Mouse (Mus musculus) forebrain, embryonic 13.5 days (tissue): ENCODE results near the gene Atp6v1fnb. TPM values are rescaled to one million over a fixed set of nuclear protein-coding genes. Genes with fewer than 3 reads are reported as not detected.
A peak's percentile ranks its signal among the peaks of the same experiment; 100 is the strongest.

ENCODE experiments used
- ATAC-seq: fragments of 200-750 bp; cut with Nextera tagmentation; 2 replicates; pipeline ENCODE4 v1.8.0; 2017
- H3K27ac ChIP-seq: fragments of 300-500 bp; sonication (generic); 2 replicates; pipeline ENCODE4 v1.5.1; 2015; ENCODE audit warnings: inconsistent platforms, mild to moderate bottlenecking, moderate library complexity
- H3K27me3 ChIP-seq: fragments of 300-500 bp; sonication (generic); 2 replicates; pipeline ENCODE4 v1.6.1; 2015; ENCODE audit warnings: mild to moderate bottlenecking, inconsistent platforms
- H3K36me3 ChIP-seq: fragments of 300-500 bp; sonication (generic); 2 replicates; pipeline ENCODE4 v1.6.1; 2015; ENCODE audit warnings: mild to moderate bottlenecking, inconsistent platforms; ENCODE audit not compliant: poor library complexity, severe bottlenecking
- H3K4me1 ChIP-seq: fragments of 300-500 bp; sonication (generic); 2 replicates; pipeline ENCODE4 v1.6.1; 2015; ENCODE audit warnings: inconsistent platforms
- H3K4me2 ChIP-seq: fragments of 300-500 bp; sonication (generic); 2 replicates; pipeline ENCODE4 v1.6.1; 2015; ENCODE audit warnings: inconsistent platforms, mild to moderate bottlenecking, moderate library complexity
- H3K4me3 ChIP-seq: fragments of 300-500 bp; sonication (generic); 2 replicates; pipeline ENCODE4 v1.5.1; 2015; ENCODE audit warnings: mild to moderate bottlenecking, inconsistent platforms
- H3K9ac ChIP-seq: fragments of 300-500 bp; sonication (generic); 2 replicates; pipeline ENCODE4 v1.6.1; 2015; ENCODE audit warnings: mild to moderate bottlenecking, inconsistent platforms
- H3K9me3 ChIP-seq: fragments of 300-500 bp; sonication (generic); replicated peaks from 2 replicates; pipeline ENCODE4 v1.6.1; 2016; ENCODE audit warnings: inconsistent platforms
- WGBS: fragments of 180-500 bp; shearing (Covaris S2); methylation state at CpG from one replicate; pipeline ENCODE4 v1.1.7; 2015; 5-methylcytosine and 5-hydroxymethylcytosine counted together
- polyA plus RNA-seq: library from polyadenylated mRNA; unstranded; fragments of >200 nt; fragmentation: Nextera tagmentation; extraction: Ambion mirVana; gene quantifications from 2 replicates; pipeline ENCODE4 v1.2.1, GENCODE M21; 2015

Gene Atp6v1fnb
- 0.41 and 0.45 TPM in 2 replicates for polyA plus RNA-seq

DNA sequence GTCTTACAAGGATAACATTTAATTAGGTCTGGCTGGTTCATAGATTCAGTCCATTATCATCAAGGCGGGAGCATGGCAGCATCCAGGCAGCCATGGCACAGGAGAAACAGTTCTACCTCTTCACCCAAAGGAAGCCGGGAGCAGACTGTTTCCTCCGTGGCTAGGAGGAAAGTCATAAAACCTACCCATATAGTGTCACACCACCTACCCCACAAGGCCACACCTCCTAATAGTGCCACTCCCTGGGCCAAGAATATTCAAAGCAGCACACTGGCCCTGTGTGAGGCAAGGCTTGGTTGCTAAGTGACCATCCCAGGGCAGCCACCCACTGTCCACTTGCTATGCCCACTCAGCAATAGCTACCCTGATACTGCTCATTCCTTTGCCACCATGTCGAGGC lies at the start of gene Atp6v1fnb:
TSS of gene Atp6v1fnb (plus strand) at position 301 of the 400 bp plus-strand sequence.
- H3K27me3 ChIP-seq, result peaks cover 15% of the 10 kb centered on the region; the same call in 1 of the 2 replicates
- no peak within 1 kb of the TSS for H3K4me2 ChIP-seq
- peaks cover 21% of the 10 kb centered on the region for H3K36me3 ChIP-seq
- peaks cover 27% of the 10 kb centered on the region for H3K4me1 ChIP-seq
- H3K9me3 ChIP-seq, result no peaks in the 10 kb centered on the region
- WGBS, result 93% methylated on average over 4 of the region's 4 CpGs
- H3K4me3 ChIP-seq, result no peak within 1 kb of the TSS
- no peak within 1 kb of the TSS for H3K9ac ChIP-seq
- no peak for ATAC-seq
- no peak within 1 kb of the TSS for H3K27ac ChIP-seq

- Histone ChIP-seq H3K9me3 (no peaks in the 10 kb centered on the region), H3K4me1 (no peaks in the 10 kb centered on the region), H3K36me3 (peaks cover 4% of the 10 kb centered on the region; the same call in 1 of the 2 replicates), H3K4me2 (no peak overlapping the region), H3K27ac (no peak overlapping the region), H3K4me3 (no peak overlapping the region), H3K9ac (no peak overlapping the region), H3K27me3 (no peaks in the 10 kb centered on the region)
- WGBS, result 78% methylated on average over 8 of the region's 8 CpGs
- no peak for ATAC-seq
Observed at GRCm38 (mm10) chr6:29425118-29425517, 46.1 kb upstream of the Atp6v1fnb start.

GRCm38 (mm10) chr6:29426331-29426730 lies 44.9 kb upstream of the Atp6v1fnb start:
- no peak overlapping the region for H3K9ac ChIP-seq
- no peak overlapping the region for H3K4me3 ChIP-seq
- ATAC-seq, result no peak
- H3K9me3 ChIP-seq, result no peaks in the 10 kb centered on the region
- H3K4me1 ChIP-seq, result 0 out of 2 replicates have a peak, but pooled peaks cover under 1% of the 10 kb centered on the region
- 84% methylated on average over 6 of the region's 6 CpGs for WGBS
- H3K27ac ChIP-seq, result no peak overlapping the region
- no peaks in the 10 kb centered on the region for H3K36me3 ChIP-seq
- peaks cover 9% of the 10 kb centered on the region; the same call in 1 of the 2 replicates for H3K27me3 ChIP-seq
- H3K4me2 ChIP-seq, result no peak overlapping the region

DNA sequence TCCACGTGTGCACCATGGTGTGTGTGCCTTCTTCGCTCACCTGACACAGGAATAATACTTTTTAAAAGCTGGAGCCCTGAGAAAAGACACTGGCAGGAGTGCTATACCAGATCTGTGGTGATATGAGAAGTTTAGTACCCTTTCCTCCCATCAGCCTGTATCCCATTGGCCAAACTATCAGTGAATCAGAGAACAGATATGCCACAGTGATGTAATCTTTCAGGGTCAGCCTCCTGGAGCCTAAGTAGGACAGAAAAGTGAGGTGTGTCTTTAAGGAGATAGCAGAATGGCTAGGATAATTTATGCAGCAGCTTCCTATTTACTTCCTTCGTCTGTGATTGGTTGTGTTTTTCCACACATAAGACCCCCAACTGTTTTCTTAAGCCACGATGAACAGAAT lies 43.1 kb upstream of the Atp6v1fnb start:
- H3K4me1 ChIP-seq, result peaks cover 16% of the 10 kb centered on the region
- no peak overlapping the region for H3K9ac ChIP-seq
- no peak overlapping the region for H3K27ac ChIP-seq
- no peak overlapping the region for H3K4me3 ChIP-seq
- H3K9me3 ChIP-seq, result no peaks in the 10 kb centered on the region
- H3K36me3 ChIP-seq, result no peaks in the 10 kb centered on the region
- ATAC-seq, result no peak
- H3K27me3 ChIP-seq, result peaks cover 27% of the 10 kb centered on the region
- H3K4me2 ChIP-seq, result no peak overlapping the region
- 61% methylated on average over 4 of the region's 4 CpGs for WGBS

DNA sequence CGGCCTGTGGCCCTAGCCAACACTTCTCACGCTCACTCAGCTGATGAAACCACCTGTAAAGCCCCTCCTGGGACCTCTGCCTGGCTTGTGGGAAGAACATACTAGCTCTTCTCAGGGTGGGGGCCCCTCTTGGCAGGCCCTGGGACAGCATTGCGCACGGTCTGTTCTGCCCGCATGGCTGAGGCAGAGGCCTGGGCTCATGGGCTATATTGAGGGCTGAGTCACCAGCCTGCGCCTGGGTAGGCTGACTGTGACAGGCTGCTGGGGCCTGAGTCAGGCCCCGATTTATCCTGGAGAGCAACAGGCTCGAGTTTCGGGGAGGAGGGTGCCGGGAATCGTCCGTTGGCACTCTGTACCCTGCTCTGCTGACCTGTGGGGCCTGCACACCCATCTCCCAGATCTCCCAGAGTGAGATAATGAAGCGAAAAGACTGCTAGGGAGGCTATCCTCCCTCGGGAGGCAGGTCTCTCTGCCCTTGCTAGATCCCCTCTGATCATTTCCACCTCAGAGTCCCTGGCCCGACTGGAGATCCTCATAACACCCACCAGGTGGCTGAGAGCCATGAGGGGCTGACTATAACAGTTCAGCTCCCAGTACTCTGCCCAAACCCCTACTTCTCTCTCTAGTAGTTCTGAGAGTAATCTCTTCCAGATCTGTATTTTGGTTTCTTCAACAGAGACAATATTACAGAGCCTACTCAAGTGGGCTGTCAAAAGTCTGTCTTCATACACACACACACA lies 40.4 kb upstream of the Atp6v1fnb start:
- no peaks in the 10 kb centered on the region for H3K9me3 ChIP-seq
- no peak overlapping the region for H3K4me2 ChIP-seq
- no peaks in the 10 kb centered on the region for H3K36me3 ChIP-seq
- peaks cover 53% of the 10 kb centered on the region for H3K27me3 ChIP-seq
- no peak for ATAC-seq
- H3K9ac ChIP-seq, result no peak overlapping the region
- 45% methylated on average over 15 of the region's 15 CpGs for whole genome bisulfite sequencing
- no peak overlapping the region for H3K4me3 ChIP-seq
- H3K27ac ChIP-seq, result no peak overlapping the region
- peaks cover 42% of the 10 kb centered on the region for H3K4me1 ChIP-seq

DNA sequence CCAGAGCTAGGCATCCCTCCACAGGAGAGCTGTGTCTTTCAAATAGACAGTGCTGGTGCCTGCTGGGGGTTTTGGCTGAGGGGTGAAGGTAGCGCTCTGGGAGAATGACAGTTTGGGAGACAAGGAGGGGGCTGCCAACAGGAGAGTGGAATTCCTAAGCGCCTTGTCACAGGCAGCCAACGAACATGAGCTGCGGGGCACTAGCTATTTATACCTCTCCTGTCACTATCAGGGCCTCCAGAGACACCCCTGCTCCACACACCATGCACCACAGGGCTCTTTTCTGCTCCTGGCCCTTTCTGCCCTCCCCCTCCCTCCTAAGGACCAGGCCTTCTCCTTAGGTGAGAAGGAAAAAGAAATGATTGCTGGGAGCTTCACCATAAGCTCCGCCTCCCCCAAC lies 39.8 kb upstream of the Atp6v1fnb start:
- ATAC-seq, result no peak
- H3K36me3 ChIP-seq, result no peaks in the 10 kb centered on the region
- no peak overlapping the region for H3K27ac ChIP-seq
- WGBS, result 19% methylated on average over 5 of the region's 5 CpGs
- H3K4me2 ChIP-seq, result no peak overlapping the region
- peaks cover 48% of the 10 kb centered on the region for H3K4me1 ChIP-seq
- H3K4me3 ChIP-seq, result no peak overlapping the region
- peaks cover 54% of the 10 kb centered on the region for H3K27me3 ChIP-seq
- no peak overlapping the region for H3K9ac ChIP-seq
- H3K9me3 ChIP-seq, result no peaks in the 10 kb centered on the region

DNA sequence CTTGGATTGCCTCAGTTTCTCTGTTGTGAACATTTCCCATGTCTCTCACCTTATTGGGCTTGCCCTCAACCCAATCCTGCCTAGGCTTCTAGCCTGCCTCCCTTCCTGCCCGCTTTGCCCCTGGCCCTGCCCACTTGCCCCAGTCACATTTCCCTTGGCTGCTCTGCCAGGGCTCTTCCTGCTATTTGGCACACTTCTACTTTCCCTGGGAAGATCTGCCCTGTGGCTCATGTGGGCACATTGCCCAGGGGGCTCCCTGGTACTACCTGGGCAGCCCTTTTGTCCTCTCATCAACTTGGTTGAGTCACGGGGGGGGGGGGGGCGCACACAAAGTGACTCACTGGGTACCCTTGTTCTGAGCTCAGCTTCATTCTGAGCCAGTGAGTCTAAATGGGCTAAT lies 39.1 kb upstream of the Atp6v1fnb start:
- Histone ChIP-seq H3K9me3 (no peaks in the 10 kb centered on the region), H3K27ac (no peak overlapping the region), H3K4me1 (peaks cover 51% of the 10 kb centered on the region), H3K36me3 (no peaks in the 10 kb centered on the region), H3K4me3 (no peak overlapping the region), H3K4me2 (no peak overlapping the region), H3K27me3 (peaks cover 54% of the 10 kb centered on the region), H3K9ac (no peak overlapping the region)
- 29% methylated on average over 3 of the region's 3 CpGs for WGBS
- no peak for ATAC-seq

DNA sequence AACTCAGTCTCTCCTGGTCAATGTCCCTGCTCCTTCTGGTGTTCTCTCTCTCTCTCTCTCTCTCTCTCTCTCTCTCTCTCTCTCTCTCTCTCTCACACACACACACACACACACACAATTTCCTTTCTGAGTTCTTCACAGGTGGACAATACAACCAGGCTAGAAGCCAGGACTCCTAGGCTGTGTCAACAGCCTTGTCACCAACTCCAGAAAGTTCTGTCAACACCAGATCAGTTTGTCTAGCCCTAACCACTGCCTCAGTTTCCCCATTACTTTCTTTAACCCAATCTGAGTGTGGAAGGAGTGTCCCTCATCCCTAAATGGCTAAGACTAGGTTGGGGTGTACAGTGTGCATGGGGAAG lies 38.6 kb upstream of the Atp6v1fnb start:
- no peak for ATAC-seq
- peaks cover 51% of the 10 kb centered on the region for H3K4me1 ChIP-seq

GRCm38 (mm10) chr6:29433038-29433803 lies 38.0 kb upstream of the Atp6v1fnb start, which contains the start of gene Flnc:
Flnc (plus strand) TSS chr6:29433256.
- 1% methylated on average over 66 of the region's 77 CpGs for WGBS
- H3K27ac ChIP-seq, result no peak within 1 kb of the TSS
- H3K4me1 ChIP-seq, result peaks cover 51% of the 10 kb centered on the region
- H3K9me3 ChIP-seq, result no peaks in the 10 kb centered on the region
- peak within 1 kb of the TSS; percentile 46 for H3K4me3 ChIP-seq
- H3K9ac ChIP-seq, result peak within 1 kb of the TSS; percentile 56
- H3K36me3 ChIP-seq, result no peaks in the 10 kb centered on the region
- peaks cover 54% of the 10 kb centered on the region for H3K27me3 ChIP-seq
- no peak for ATAC-seq
- peak within 1 kb of the TSS; percentile 80 for H3K4me2 ChIP-seq

More for the DNA sequence above, 38.6 kb upstream of the Atp6v1fnb start:
- H3K4me3 ChIP-seq, result peak overlapping the region; percentile 46
- no peak overlapping the region for H3K9ac ChIP-seq
- no peaks in the 10 kb centered on the region for H3K9me3 ChIP-seq
- peaks cover 54% of the 10 kb centered on the region for H3K27me3 ChIP-seq
- H3K4me2 ChIP-seq, result peak overlapping the region; percentile 80
- no peaks in the 10 kb centered on the region for H3K36me3 ChIP-seq
- no peak overlapping the region for H3K27ac ChIP-seq

DNA sequence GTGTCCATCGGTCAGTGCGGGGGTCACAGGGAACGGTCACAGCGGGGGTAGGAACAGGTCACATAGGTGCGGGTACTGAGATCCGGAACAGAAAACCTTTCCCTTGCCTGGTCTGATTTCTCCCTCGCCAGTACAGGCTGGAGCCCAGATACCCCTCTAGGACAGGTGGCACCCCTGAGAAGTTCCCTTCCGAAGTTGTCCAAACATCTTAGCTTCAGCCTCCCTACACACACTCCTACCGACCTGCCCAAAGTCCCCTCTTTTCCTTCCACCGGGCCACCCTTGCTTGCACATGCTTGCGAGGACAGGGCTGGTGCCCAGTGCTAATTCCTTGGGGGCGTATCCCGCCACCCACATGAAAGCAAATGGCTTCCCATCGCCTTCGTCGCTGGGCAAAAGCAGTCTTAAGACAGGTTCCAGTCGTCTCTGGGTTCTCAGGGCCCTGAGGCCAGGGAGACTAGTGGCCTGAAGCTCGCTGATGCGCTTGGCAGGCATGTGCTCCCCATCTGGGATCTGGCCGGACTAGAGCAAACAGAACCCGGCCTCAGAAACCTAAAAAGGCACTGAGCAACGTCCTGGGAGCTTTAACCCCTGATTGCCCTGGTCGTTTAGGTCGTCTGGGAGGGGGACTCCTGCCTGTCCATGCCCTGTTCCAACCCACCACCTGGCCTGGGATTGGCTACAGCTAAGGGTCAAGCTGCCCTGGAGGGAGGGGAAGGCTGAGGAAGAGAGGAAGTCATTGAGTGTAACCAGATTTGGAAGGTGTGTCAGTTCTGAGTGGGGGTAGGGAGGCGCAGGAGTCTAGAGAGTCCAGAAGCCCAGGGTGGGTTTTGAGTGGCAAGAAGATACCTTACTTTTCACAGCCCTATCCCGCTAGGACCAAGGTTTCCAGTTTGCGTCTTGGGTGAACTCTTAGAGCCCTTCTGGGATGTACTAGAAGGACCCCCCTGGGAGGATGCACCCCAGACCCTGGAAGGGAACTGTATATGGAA lies 37.1 kb upstream of the Atp6v1fnb start:
- H3K9ac ChIP-seq, result peak overlapping the region; percentile 56
- no peak overlapping the region for H3K27ac ChIP-seq
- peak overlapping the region; percentile 46 for H3K4me3 ChIP-seq
- peak overlapping the region; percentile 80 for H3K4me2 ChIP-seq
- peaks cover 54% of the 10 kb centered on the region for H3K27me3 ChIP-seq
- no peak for ATAC-seq
- H3K4me1 ChIP-seq, result peaks cover 51% of the 10 kb centered on the region
- no peaks in the 10 kb centered on the region for H3K9me3 ChIP-seq
- WGBS, result 6% methylated on average over 27 of the region's 27 CpGs
- no peaks in the 10 kb centered on the region for H3K36me3 ChIP-seq

DNA sequence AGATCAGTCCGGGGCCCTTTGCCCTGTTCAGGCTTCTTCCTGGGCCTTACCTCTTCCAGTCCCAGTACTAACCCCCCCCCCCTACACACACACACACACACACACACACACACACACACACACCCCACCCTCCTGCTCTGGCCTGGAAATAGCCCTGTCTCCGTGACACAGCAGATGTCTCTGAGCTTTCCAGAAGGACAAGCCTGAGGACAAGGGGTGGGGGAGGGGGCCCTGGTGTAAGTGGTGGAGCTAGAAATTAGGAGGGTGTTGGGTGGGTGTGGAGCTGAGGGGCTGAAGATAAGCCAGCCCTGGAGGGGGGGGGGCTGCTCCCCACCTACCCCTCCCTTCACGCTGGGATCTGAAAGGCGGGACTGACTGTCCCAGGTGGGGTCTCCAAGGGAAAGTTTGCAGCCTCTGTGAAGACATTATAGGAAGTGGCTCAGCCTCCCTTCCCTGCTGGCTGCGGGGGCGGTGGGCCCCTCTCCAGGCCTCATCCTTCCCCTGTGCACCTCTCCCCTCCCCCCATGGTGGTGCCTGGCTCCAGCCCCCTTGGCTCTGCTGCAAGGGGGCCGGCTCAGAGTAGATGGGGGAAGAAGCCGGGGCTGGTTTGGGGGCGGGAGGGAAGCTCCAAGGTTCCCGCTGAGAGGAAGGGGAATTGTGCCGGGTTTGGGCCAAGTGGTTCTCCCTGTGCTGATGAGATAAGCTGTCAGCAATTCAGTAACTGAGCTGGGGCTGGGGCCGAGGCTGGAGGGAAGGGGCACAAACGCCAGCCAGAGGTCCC lies 36.1 kb upstream of the Atp6v1fnb start:
- H3K27ac ChIP-seq, result peak overlapping the region; percentile 44; the same call in 1 of the 2 replicates
- H3K9ac ChIP-seq, result peak overlapping the region; percentile 34
- peaks cover 54% of the 10 kb centered on the region for H3K27me3 ChIP-seq
- H3K9me3 ChIP-seq, result no peaks in the 10 kb centered on the region
- peak overlapping the region; percentile 80 for H3K4me2 ChIP-seq
- H3K4me1 ChIP-seq, result peaks cover 51% of the 10 kb centered on the region
- 7% methylated on average over 13 of the region's 13 CpGs for WGBS
- H3K4me3 ChIP-seq, result 0 out of 2 replicates have a peak overlapping the region, but pooled peaks have one; percentile 4
- peak; percentile 37; the same call in 1 of the 2 replicates for ATAC-seq
- no peaks in the 10 kb centered on the region for H3K36me3 ChIP-seq
